Comparison of ENCODE assay signal across 16 mouse cellular contexts in the genomic region with DNA sequence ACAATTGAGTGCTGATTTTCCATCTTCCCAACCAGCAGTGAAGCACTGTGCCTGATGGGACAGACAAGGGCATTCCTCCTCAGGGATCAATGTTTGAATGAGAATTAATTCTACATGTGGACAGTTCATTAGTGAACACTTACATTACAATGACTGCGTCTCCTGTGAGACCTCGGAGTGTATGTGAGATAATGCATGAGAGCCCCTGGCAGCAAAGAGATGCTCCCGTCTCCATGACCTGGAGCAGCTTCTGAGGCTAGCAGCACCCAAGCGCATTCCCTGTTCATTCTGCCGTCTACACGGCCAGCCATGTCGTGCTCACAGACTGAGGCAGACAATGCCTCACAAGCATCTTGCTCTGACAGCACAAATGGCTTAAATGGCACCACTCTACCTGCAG.
"Had no signal": no experiment of that assay in that cellular context is flagged by ENCODE, and none has a peak within 500 bp of the region (broad histone marks: within the 10 kb centered on the region; RNA-seq: fewer than 3 reads in every experiment).

No protein-coding gene starts in this region.

- H3K4me1 ChIP-seq: limb, embryonic 10.5 days; limb, embryonic 13.5 days; liver, embryonic 12.5 days; liver, embryonic 15.5 days; lung, embryonic 15.5 days had no signal

- ATAC-seq: intestine, postnatal 0 days; liver, embryonic 12.5 days had no signal

- DNase-seq: kidney, adult 2 months; kidney, postnatal 25 days; layer of hippocampus, adult 9-11 months; liver; lung, adult 18-20 months; lung, postnatal 10 days; lung, postnatal 36 days; thymus, postnatal 4 days had no signal

- H3K27me3 ChIP-seq: limb, embryonic 13.5 days; liver, embryonic 12.5 days; liver, embryonic 15.5 days; lung, embryonic 15.5 days had no signal

- H3K4me2 ChIP-seq: limb, embryonic 13.5 days; liver, embryonic 12.5 days; liver, embryonic 15.5 days; lung, embryonic 15.5 days had no signal

- H3K27ac ChIP-seq: kidney, postnatal 0 days; limb, embryonic 10.5 days; limb, embryonic 13.5 days; liver, embryonic 12.5 days; liver, embryonic 15.5 days; lung, embryonic 15.5 days had no signal

- H3K9ac ChIP-seq: limb, embryonic 13.5 days; liver, embryonic 12.5 days; liver, embryonic 15.5 days; lung, embryonic 15.5 days had no signal

- H3K36me3 ChIP-seq: limb, embryonic 10.5 days; liver, embryonic 15.5 days; lung, embryonic 15.5 days had no signal

- H3K4me3 ChIP-seq: layer of hippocampus, adult 2 months; limb, embryonic 10.5 days; limb, embryonic 13.5 days; liver, embryonic 12.5 days; liver, embryonic 15.5 days; lung, embryonic 15.5 days had no signal

- H3K9me3 ChIP-seq: limb, embryonic 10.5 days; limb, embryonic 13.5 days; liver, embryonic 12.5 days; liver, embryonic 15.5 days; lung, embryonic 15.5 days had no signal
